Mouse (Mus musculus) c-Kit-positive CD71-negative TER-119-negative erythroid progenitor cells, embryonic 14.5 days (primary cell): ENCODE data around the gene Synj2.
A peak's percentile ranks its signal among the peaks of the same experiment; 100 is the strongest.

Experiments used
- DNase-seq: peaks from one replicate; pipeline ENCODE4 v3.0.0-alpha.2; 2013; ENCODE audit warnings: low read depth

Synj2 gene

DNA sequence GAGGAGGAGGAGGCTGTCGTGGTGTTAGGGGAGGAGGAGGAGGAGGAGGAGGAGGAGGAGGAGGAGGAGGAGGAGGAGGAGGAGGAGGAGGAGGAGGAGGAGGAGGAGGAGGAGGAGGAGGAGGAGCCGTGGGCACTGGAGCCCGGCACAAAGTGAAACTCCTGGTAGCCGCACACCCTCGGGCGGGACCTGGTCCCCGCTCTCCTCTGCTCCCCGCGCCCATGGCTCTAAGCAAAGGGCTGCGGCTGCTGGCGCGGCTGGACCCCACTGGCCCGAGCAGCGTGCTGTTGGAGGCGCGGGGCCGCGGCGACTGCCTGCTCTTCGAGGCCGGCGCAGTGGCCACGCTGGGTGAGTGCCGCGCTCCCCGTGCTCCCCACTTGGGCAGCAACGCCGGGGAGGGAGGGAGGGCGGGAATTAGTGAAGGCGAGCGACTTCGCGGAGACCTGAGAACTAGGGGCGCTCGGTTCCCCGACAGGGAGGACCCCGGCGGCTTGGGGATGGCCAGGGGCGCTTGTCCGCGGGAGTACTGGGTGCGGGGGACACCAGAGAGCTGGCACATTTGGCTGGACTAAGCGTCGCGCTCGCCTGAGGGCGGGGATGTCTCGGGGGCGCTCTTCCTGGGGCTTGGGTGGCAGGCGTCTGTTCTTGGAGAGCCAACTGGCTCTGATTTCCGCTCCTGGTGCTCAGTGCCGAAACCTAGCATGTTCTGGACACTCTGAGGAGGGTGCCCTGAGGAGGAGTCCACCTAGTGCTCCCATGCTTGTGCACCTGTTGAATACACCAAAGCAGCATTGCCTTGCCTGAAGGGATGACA lies at the start of gene Synj2:
Synj2 (plus strand) TSS at position 51 of the 814 bp plus-strand sequence.
- DNase-seq = no peak

DNA sequence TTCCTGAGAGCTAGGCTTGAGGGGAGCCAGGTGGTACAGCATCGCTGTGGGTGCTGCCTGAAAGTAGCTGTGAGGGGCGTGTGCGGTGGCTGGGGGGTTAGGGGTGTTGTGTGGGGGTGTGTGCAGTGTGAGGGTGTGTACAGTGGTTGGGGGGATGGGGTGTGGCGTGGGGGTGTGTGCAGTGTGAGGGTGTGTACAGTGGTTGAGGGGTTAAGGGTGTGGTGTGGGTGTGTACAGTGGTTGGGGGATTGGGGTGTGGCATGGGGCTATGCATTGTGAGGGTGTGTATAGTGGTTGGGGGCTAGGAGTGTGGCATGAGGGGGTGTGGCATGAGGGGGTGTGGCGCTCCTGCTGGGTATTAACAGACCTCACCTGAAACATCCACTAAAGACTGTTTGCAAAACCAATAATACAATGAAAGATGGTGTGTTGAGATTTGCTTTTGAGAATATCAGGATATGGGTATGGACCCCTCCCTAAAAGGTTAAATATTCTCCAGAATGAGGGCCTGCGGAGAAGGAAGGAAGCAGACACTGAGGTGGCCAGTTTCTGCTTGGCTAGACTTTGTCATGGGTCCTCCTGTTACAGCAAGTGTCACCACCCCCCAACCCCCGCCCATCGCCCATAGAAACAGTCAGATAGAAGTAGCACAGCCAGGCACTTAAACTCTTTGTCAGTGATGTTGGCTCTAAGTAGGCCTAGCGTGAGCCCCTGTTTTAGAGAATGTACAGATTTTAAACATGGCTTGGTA lies 49.0 kb upstream of the Synj2 start:
- DNase-seq = no peak

DNA sequence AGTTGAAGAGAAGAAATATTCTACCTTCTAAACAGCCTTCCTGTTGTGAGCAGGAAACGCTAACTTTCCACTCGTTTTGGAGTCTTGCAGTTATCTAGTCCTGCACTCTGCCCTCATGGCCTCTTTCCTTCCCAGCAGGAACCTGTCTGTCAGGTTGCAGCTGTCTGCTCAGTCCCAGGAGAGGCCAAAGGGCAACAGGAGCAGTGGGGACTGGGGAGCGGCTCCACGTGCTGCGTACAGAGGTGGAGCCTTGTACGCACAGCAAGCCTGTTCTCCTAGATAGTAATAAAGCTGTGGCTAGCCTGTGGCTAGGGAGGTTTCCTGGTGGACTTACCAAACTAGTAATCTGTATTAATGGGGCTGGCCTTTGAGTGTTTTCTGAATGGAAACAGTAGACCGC lies 48.0 kb upstream of the Synj2 start:
- DNase-seq = peak; percentile 37

DNA sequence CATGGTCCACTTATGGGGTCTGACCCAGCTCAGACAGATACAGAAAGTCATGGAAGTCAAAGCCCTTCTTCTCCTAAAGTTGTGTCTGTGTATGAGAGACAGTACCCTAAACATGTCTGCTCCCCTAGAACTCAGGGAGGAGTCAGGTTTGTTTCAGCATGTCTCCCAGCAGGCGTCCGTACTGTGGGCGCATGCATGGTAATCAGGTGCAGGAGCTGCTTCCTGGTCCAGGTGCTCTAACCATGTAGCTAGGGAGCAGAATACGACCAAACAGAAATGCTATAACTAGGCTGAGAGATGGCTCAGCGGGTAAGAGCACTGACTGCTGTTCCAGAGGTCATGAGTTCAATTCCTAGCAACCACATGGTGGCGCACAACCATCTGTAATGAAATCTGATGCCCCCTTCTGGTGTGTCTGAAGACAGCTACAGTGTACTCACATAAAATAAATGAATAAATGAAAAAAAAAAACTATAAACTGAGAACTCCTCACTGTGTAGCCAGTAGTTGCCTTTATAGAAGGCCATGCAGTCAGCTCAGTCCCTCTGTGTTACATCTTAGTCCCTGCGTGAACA lies 47.4 kb upstream of the Synj2 start:
- no peak for DNase-seq

DNA sequence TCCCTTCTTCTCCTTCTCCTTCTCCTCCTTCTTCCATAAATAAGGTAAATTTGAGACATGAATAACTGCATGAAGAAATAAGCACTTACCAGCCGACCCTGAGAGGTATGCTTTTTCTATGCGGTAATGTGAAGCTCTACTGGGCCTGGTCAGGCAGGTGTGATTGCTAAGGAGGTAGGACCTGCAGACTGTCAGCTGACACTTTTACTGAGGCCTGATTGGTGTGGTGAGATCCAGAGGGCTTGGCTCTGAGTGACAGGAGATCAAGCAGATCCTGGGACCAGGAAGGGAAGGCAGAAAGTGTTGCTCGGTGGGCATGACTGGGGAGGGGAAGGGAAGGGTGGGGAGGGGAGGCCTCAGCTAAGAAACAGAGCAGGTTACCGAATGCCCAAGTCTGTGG lies 45.0 kb upstream of the Synj2 start:
- no peak for DNase-seq

DNA sequence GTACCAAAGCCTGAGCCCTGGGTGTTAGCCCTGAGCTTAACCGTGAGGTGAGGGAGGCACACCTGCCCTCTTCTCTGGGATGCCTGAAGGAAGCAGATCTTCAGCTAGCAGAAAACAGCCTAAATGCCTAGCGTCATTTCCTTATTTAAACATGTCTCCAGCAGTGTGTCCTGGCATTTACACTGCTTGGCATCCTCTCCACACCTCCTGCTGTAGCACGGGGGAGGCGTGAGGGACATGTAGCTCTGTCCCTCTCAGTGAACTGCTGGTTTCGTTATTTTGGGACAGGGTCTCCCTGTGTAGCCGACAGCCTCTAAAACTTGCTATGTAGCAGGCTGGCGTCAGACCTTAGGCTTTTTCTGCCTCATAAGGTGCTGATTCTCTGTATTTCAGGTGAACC lies 44.5 kb upstream of the Synj2 start:
- DNase-seq = no peak

DNA sequence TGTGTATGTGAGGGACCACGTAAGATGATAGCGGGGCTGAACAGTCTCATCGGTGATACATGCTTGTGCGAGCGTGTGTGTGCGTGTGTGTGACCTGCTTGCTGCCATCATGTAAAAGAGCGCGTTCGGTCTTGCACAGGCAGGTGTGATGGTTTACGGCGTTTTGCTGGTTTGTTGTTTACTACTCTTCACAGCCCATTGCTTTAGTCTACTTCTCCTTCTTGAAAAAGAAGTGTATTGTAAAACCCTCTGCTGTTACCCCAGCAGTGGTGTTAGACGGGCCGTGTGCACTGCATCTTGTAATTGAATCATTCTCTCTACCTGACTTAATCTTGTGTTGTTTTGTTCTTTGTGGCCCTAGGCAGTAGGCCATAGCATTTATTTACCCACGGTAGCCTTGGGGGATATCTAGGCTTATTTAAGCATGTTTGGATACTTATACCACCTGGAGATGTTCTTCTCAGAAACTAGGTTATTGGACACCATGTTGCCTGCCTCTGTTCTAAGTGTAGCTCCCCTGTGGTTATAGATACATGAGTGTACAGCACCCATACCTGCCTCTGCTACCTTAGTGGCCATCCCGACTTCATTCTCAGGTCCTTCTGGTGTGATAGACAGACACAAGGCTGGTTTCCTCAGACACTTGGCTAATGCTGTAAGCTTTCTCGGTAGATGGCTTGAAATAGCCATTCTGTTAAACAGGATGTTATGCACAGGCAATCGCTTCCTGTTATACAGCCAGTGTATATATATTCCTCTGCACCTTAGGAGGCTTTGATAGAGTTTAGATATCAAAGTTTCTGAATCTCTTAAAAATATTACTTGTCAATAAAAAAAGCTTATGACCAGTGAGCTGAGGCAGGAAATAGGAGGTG lies 43.5 kb upstream of the Synj2 start:
- DNase-seq = no peak

DNA sequence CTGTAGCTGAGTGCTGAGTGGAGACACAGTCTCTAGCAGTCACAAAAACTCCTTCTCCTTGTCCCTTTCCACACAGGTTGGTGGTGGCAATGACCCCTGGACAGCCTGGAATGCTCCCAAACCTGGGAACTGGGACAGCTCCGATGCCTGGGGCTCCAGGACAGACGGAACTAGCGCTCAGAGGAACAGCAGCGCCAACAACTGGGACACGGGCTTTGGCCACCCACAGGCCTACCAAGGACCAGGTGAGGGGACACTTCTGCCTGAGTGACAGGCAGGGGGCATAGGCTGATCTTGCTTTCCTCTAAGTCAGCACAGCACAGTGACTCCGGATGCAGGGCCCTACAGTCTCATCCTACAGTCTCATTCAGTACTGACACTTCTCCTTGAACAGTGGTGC lies 41.8 kb upstream of the Synj2 start:
- DNase-seq = no peak

DNA sequence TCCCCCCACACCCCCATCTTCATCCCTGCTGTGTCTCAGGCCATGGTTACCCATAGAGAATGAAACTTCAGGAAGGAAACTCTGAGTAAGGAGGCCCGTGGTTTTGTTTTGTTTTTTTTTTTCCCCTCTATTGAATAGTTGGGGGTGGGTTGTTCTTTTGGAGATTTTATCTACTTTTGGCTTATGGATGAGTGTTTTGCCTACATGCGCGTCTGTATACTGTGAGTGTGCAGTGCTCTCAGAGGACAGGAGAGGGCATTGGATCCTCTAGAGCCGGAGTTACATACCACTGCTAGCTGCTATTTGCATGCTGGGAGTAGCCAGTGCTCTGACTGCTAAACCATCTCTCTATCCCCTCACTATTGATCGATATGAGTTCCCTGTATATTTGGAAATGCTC lies 39.7 kb upstream of the Synj2 start:
- no peak for DNase-seq

DNA sequence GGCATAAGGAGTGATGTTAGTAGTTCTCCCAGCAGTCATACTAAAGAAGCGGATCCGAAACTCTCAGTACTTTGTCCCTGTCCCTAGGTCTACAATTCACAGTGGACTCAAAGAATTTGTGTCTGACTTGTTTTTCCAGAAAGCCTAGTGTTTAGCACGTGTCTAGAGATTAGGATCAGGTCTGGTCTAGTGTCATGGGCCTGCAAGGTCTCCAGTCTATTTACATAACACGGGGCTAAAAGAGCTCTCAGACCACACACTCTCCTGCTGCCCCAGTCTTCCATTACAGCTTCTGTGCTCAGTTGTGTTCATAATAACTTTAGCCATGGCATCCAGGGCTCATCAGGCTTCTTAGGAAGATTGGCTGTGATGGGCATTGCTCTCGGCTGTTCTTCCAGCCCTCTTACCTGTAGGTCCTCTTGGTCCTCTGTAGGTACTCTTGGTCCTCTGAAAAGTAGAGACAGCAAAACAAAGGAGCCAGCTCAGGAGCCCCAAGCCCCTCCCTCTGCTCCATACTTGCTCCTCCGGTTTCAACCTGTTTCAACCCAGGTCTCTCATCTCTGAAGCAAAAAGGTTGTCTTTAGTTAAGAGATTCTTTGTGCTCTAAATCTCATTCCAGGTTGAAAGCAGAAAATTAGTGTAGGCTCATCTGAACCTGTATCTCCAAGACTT lies 37.3 kb upstream of the Synj2 start:
- DNase-seq = no peak

DNA sequence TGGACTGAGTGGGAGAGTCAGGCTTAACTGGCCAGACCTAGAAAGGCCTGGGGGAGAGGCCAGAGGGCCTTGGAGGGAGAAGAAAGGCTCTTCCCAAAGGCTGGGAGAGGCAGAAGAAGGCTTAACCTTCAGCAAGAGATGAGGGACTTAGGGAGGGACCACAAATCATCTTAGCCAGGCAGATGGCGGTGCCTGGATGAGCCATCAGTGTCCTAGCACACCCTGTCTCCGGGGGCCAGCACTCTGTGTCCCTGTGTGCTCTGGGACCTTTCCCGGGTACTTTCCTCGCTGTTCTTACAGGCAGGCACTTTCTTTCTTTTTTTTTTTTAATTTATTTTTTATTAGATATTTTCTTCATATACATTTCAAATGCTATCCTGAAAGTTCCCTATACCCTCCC lies 31.4 kb upstream of the Synj2 start:
- DNase-seq = no peak

DNA sequence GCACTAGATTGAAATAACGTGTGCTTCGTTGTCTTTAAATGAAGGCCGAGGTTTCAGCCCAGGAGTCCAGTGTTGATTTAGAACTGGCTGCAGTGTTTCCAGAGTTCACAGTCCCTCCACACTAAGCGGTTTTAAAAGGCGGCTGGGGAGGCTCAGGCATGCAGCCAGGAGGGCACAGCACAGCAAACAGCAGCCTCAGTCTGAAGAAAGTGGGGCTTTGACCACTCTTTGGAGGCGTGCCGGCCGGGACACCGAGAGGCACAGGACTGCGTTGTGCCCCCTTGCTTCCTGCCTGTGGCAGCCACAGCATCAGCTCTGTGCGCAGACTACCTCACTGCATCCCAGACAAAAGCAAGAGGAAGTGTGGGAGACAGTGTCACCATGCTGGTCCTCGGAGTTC lies 29.5 kb upstream of the Synj2 start:
- DNase-seq = no peak

DNA sequence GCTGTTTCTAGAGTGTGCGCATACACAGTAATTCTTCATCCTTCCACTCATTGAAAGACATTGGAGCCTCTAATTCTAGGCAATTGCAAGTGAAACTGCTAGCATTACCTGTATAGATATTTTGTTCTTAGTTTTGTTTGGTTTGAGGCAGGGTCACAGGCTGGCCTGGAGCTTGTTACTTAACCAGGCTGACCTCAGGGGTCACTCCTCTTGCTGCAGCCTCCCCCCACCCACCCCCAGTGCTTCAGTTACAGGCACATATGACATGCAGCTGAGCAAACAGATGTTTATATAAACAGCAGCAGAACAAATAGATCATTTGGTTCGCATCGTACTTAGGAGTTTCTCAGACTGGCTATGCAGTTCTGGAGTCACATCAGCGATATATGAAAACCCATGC lies 28.3 kb upstream of the Synj2 start:
- no peak for DNase-seq

DNA sequence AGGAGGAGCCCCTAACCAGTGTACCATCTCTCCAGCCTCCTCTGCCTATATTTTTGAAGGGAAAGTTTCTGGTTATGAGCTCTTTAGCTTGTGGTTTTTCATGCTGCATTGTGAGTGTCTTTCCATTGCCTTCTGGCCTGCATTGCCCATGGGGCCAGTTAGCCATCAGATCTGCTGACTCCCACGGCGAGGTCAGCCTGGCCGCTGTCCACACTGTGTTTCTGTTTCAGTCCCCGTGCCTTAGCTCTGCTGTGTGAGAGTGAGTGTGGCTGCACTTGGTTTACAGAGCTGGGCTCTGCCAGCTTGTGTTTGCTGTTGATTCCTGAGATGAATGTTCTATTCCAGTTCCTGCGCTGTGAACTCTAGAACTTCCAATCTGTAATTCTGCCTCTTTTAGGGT lies 26.9 kb upstream of the Synj2 start:
- DNase-seq = no peak

DNA sequence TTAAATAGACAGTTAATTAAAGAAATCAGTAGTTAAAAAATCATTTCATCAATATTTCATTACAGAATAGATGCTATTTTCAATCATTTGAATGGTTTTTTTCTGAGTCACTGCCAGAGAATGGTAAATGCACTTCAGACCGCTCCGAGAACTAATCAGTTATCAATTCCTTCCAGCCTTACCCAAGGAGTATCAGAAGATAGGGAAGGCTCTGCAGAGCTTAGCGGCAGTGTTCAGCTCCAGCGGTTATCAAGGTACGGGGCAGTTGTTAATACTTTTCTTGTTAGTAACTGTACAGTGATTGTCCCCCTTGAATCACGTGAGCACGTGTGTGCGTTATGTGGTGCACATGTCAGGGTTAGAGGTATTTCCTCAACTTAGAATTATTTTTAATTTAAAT lies 19.1 kb upstream of the Synj2 start:
- DNase-seq = no peak

DNA sequence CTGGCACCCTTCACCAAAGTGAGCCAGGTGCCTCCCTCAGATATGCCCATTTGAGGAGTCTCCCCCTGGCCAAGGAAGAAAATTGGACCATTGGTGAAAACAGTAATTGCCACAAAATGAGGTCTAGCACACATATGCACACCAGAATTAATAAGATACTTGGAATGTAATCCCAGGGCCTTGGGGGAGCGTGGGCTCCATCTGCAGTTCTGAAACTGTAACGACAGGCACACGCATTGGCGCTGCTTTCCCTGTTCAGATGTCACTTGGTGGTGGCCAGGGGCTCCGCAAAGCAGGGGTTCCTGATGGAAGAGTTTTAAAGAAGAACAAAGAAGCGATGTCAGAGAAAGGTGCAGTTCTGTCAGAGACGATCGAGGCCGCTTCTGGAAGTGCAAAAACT lies 17.8 kb upstream of the Synj2 start:
- DNase-seq = no peak

DNA sequence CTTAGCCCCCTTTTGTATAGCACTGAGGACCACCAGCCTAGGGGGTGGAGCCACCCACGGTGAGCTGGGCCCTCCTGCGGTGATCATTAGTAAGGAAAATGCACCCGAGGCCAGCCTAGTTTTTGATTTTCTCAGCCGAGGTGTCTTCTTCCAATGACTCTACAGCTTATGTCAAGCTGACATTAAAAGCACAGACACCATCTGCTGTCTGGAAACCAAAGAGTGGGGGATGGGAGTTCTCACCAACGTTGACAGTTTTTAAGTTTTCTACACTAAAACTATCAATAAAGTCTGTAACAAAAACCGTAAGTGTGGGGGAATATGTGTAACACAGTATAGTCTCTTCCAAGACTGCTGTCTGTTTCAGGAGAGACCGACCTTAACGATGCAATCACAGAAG lies 16.8 kb upstream of the Synj2 start:
- no peak for DNase-seq

DNA sequence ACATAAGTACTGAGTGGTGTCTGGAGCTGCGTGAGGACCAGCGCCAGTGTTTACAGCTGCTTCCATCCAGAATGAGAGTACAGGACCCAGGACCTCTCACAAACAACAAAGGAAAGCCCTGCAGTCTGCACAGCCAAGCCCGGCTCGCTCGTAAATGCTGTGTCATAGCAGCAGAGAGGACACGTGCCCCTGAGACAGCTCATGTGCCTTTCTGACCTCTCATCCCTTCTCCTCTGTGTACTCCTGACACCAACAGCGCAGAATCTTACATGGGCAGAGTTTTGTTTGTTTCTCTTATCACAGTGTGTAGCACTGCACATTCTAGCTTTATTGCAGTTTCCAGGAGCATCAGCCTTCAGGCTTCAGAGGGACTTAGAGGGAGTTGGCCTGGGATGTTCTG lies 14.4 kb upstream of the Synj2 start:
- DNase-seq = no peak

DNA sequence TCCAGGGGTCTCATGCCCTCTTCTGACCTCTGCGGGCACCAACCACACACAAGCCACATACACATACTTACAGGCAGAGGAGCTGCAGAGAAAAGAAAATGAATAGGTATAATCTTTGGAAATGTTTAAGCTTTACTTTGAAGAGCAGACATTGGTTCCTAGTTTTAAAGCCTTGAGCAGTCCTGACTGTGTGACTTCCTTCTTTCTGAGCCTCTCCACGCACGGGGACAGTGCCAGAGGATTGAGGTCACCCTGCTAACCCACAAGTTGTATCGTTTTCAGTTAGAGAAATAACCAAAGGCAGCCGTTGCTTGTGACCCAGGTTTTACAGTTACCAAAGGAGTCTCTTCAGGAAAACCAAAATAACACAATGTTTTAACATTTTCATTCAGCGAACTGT lies 12.0 kb upstream of the Synj2 start:
- DNase-seq = no peak

DNA sequence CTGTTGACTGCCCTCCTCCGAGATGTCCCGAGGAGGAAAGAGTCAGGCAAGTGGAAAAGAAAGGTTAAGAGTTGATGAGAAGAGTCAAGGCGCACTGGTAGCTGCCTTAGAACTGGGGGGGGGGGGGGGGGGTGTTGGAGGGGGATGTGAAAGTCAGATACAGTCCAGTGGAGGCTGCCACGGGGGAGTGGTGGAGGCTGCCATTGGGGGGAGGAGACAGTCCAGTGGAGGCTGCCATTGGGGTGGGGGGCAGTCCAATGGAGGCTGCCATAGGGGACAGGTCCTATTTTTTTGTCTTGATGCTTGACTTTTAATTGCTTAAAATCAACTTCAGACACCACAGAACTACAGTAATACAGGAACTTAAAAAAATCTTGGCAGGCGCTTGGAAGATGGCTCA lies 8.9 kb upstream of the Synj2 start:
- DNase-seq = no peak

DNA sequence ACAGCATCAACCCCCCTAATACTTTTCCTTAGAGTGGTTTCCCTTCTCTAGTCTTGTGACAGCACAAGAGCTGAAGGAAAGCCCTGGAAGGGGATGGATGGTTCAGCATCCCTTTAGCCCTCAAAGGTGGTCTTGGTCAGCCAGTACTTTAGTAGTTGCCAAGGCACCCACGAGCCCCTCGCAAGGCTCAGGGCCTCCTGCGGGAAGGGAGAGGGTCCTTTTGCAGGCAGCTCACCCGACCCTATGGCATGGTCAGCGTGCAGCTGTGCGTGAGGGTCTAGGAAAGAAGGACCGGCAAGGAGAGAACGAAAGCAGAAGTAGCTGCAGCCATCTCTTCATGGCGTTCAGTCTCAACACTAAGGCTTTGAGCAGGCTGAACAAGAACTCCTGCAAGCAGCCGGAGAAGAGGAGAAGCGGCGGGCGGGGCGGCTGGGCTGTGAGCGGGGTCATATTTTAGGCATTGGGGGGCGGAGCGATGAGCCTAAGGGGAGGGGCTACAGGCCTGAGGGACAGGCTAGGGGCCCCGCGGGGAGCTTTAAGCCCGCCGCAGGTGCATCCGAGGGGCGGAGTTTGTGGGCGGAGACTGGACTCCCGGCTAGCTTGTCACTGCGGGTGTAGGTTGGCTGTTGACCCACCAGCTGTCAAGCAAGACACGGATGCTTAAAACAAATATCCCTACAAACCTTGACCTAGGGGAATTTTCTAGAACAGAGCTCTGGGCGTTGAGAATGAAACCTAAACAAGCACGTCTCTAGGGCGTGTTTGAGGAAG lies 6.3 kb upstream of the Synj2 start:
- DNase-seq = peak; percentile 86
